Mouse (Mus musculus) adrenal gland, adult 2 months (tissue): Measurements from ENCODE around the gene Kiss1r. TPM values are rescaled to one million over a fixed set of nuclear protein-coding genes. Genes with fewer than 3 reads are reported as not detected.

Source experiments
- DNase-seq: peaks from one replicate; pipeline ENCODE4 v3.0.0; 2021
- long read RNA-seq: library from polyadenylated mRNA; stranded (forward); transcript quantifications from one replicate; pipeline ENCODE4 v2.0.0, GENCODE M21; 2021
- polyA plus RNA-seq: library from polyadenylated mRNA; depleted of rRNA; stranded (reverse); fragments of >200 nt; gene quantifications from 2 replicates; pipeline ENCODE4 v1.2.3, GENCODE M21; 2012; rRNA removed
- total RNA-seq, 2 experiments: library from RNA; stranded (reverse); gene quantifications; 2 replicates each; pipeline ENCODE4 v1.2.3; 2021

The Kiss1r gene
- total RNA-seq (1 to 10 TPM; 1.4 TPM), polyA plus RNA-seq (11.8 and 15.1 TPM in 2 replicates)
- long read RNA-seq, partial matches to known transcripts = 0 of 3 reads
- long read RNA-seq, other reads (novel, unspliced or antisense) = 1 of 3 reads

DNA sequence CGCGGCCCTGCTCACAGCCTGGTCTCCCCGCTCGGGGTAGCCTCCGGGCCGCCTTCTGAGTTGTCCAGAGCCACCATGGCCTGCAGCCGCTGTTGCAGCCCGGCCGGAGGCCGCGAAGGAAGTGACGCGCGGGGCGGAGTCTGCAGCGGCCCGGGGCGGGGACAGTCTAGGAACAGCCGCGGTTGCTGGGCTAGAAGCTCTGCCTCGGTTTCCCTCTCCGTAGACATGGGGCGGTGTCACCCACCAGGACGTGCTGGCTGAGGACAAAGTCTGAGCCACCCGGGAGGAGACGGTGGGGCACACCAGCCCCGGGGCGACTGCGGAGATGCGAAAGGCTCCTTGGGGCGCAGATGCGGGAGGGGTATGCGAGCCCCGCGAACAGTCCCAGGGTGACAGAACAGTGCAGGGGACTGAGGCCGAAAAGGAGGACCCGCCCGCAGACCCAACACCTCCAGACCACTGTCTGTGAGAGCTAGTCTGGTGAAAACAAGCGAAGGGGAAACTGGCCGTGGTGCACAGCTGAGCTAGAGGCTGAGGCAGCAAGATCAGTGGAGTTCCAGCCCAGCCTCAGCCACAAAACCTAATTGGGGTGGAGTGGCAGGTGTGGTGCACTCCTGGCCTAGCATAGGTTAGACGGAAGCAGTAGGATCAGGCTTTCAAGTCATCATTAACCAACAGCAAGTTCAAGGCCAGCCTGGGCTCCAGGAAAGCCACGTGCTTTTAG, at the start of gene Kiss1r:
TSS of gene Kiss1r (plus strand) at position 164 of the 724 bp plus-strand sequence.
- peak; percentile 93 for DNase-seq

DNA sequence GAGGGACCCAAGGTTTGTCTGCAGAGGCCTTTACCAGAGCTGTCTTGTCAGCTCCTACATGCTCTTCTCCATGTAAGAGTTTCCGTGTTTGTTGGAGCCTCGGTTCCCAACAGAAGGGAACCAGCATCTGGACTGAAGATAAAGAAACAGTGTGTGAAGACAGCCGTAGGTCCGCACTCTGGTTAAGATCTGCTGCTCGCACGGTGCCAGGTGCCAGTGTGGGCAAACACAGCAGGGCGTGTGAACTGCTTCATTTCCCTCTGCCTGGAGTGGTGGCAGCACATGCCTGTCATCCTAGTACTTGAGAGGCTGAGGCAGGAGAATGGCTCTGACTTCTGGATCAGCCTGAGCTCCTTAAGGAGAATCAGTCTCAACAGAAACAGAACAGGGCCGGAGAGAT, 44.9 kb upstream of the Kiss1r start:
- DNase-seq = no peak

DNA sequence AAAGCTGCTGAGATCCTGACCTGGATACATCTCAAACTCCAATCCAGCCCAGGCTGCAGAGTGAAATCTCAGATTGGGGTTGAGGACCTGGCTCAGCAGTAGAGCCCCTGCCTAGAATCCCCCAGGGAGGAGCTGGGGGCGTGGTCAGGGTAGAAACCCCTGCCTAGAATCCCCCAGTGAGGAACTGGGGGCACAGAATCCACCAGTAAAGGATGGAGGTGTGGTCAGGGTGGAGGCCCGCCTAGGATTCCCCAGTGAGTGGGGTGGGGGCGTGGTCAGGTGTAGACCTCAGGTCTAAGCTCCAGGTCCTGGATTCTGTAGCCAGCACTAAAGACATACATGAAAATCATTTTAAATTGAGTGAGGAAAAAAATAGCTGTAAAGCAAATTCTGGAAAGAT, 43.9 kb upstream of the Kiss1r start:
- DNase-seq = no peak

DNA sequence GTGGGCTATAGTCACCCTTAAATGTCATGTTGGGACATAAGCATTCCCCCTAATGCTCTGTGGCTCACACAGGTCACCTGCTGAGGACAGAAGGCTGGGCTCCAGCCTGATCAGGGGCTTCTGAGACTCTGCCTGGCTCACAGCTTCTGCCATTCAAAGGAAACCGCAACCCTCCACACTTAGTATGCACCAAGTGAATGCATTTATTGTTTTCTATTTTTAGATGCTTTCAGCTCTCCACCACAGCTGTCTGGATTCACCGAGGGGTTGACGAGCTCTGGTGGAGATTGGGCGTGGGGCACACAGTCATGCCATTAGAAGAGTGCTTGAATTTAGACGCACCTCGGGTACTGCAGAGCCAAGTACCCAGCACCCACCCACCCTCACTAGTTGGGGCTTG, 43.5 kb upstream of the Kiss1r start:
- DNase-seq = no peak

DNA sequence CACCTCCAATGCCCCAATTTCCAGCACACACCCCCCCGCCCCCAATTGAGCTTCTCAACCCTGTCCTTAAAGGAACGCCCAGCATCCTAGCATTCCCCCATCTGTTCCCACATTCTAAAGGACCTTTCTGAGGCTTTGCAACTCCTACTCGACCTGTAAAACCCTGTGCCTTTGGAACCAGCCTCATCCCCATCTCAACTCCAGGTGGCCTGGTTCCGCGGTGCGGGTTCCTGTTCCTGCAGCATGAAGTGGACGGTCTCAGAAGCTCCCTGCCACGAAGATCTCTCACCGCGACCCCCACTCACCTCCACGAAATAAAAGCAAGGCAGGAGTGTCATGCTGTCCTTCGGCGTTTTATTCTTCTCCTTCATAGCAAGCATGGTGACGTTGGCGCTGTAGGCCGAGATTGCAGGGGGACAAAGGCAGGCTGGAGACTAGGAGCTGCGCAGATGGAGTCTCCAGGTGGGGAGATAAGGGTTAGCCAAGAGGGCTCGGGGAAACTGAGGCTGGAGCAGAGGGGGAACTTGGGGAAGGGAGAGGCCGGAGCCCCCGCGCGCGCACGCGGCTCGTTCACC, 43.0 kb upstream of the Kiss1r start:
- no peak for DNase-seq

DNA sequence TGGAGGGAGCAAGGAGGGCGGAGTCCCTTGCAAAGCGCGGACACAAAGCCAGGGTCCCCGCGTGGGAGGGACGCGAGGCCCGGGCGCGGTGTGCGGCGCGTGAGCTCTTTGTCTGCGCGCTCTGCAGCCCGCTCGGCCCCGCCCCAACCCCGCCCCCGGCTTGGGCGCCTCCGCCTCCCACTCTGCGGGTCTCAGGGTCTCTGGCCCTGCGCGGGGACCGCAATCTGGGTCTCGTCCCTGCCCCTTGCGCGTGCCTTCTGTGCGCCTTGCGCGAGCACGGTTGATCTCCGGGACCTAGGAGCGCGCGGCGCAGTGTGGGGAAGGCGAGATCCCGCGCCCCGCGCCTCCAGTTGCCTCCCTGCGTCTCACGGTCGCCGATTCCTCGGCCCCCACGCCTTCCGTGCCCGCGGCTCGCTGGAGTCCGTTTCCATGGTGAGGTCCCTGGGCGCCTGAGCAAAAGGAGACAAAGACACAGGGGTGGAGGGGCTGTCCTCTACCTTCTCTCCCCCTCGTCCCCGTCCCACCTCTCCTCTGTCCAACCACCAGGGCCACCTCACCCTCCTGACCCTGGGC, 42.4 kb upstream of the Kiss1r start, which contains the start of the genes Prtn3 and Plppr3:
TSS of gene Prtn3 (plus strand) at position 187 of the 573 bp plus-strand sequence.
TSS of gene Plppr3 (minus strand) at position 345 of the 573 bp plus-strand sequence.
- peak; percentile 37 for DNase-seq

DNA sequence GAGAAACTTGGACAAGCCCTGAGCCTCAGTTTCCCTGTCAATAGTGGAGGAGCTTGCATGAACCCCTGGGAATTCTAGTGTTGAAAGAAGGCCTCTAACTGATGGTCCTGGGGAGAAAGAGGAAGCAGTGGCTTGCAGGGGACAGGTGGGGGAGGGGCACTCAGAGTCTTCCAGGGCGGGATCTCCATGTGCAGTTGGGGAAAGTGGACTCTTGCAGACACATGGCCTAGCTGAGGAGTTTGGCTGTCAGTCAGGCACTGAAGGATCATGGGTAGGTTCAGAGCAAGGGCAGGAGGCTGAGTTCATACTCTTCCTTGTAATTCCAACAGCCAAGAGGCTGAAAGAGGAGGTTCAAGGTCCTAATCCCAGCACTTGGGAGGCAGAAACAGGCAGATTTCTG, 39.6 kb upstream of the Kiss1r start:
- DNase-seq = no peak

DNA sequence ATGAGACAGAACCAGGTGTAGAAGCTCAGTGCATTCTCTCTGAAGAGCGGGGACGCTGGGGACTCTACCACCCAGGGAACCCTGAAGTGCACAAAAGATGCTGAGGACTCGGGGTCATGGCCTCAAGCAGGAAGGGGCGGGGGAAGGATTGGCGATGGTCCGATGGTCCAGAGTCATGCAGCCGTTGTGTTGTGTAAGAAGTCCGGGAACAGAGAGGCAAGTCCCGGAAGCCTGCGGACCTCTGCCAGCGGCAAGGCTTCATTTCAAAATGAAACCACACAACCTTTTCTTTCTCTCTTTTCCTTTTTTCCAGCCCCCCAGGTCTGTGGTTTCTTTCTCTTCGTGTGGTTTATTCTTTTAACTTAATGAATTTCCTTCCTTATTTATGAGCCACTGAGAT, 39.0 kb upstream of the Kiss1r start:
- peak; percentile 59 for DNase-seq

DNA sequence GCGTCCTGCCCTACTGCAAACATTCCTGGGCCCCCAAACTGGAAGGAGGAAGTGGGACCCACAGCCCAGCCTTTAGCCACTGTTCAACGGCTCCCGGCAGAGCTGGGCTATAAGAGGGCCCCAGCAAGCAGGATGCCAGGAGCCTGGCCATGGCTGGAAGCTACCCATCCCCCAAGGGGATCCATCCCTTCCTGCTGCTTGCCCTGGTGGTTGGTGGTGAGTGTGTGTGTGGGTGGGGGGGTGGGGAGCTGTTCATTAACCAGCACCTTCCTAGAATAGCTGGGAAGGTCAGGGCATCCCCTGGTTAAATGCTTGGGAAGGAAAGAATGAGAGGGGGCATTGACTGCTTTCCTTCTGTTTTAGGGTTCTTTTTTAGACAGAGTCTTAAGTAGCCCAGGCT, 37.2 kb upstream of the Kiss1r start:
- DNase-seq = no peak

DNA sequence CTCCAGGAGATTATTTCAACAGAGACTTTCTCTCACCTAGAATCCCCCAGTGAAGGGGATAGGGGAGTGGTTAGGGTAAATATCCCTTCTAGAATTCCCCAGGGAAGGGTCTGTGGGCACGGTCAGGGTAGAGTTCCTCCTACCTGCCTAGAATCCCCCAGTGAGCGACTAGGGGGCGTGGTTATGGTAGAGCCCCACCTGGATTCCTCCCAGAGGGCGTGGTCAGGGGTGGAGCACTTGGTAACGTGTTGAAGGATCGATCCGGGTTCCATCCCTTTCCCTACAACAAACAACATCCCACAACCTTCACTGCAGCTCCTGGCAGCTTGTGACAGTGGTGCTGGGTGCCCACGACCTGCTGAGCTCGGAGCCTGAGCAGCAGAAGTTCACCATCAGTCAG, 36.0 kb upstream of the Kiss1r start:
- no peak for DNase-seq

DNA sequence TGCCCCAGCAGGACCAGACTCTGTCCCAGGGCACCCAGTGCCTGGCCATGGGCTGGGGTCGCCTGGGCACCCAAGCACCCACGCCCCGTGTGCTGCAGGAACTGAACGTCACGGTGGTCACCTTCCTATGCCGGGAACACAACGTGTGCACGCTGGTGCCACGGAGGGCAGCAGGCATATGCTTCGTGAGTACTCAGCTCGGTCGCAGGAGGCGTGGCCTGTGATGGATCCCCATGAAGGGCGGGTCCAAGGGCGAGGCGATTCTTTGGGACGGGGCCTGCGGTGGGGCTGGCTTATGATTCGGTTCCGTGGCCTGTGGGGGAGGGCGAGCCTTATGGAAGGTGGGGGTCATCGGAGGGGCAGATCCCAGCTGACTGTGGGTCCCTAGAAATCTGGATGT, 34.8 kb upstream of the Kiss1r start:
- DNase-seq = no peak

DNA sequence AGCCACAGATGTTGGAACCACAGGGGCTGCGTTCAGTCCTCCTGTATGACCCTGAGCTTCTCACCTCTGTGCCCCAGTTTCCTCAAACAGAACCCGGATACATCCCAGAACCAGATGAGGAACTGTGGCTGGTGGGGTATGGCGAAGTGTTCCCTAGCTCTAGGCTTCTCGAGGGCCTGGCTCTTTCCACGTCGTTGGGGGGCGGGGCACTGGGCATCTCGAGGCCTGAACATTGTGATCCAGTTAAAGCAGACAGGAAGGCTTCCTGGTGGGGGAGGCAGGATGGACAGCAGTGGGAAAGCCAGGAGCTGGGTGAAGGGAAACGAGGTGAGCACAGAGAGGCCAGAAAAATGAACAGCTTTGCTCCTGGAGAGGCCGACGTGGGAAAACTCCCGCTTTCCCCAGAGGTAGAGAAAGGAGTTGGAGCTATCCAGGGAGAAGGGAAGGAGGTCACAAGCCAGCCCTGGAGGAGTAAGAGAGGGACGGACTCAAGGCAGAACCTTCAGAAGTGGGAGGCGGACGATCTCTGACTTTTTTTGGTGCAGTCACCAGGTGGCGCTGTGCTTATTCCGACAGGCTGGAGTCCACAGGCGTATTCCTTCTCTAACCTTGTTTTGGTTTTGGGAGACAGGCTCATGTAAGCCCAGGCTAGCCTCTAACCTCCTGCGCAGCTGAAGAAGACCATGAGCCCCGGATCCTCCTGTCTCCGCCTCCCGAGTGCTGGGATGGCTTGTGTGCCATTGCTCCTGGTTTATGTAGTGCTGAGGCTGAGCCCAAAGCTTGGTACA, 33.3 kb upstream of the Kiss1r start:
- peak; percentile 81 for DNase-seq

DNA sequence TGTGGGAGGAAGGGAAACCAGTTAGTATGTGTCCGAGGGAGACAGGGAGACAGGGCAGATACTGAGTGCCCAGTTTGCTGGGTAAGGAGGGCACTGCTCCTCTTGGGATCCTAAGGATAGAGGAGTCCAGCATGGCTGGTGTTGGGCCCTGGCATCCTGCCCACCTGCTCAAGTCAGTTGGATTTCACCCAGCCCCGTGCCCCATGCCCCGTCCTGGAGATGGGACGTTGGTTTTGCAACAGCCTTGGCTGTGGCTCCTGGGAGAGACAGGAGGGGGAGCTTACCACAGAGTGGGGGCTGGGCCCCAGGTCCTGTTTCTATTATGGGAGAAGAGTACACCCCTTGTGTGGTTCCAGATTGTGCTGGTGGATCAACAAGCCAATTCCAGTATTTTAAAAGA, 32.3 kb upstream of the Kiss1r start:
- DNase-seq = peak; percentile 89

DNA sequence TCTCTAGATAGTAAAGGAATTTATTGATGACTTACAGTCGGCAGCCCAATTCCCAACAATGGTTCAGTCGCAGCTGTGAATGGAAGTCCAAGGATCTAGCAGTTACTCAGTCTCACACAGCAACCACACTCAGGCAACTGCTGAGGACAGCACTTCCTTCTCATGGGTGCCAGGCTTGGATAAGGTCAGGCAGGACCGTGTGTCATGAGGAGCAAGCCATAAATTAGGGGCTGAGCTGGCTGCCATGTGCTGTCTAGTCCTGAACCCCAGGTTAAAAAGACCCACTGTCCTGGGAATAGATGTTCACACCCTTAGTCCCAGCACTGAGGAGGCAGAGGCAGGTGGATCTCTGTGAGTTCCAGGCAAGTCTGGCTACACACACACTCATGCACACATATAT, 31.8 kb upstream of the Kiss1r start:
- peak; percentile 78 for DNase-seq

DNA sequence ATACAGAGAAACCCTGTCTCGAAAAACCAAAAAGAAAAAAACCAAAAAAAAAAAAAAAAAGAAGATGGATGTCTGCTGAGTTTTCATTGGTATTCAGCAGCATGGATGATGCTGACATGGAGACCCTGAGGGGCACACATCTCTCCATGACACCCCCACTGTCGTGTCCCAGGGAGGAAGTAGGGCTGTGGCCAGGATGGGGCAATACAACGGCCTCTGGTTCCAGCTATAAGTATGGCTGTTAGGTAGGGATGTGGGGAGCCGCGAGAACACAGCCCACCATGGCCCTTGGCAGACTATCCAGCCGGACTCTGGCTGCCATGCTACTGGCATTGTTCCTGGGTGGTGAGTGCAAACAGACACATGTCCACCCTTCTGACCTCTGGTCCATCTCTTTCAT, 30.7 kb upstream of the Kiss1r start, which contains the start of gene Elane:
TSS of gene Elane (plus strand) at position 194 of the 400 bp plus-strand sequence.
- DNase-seq = no peak

DNA sequence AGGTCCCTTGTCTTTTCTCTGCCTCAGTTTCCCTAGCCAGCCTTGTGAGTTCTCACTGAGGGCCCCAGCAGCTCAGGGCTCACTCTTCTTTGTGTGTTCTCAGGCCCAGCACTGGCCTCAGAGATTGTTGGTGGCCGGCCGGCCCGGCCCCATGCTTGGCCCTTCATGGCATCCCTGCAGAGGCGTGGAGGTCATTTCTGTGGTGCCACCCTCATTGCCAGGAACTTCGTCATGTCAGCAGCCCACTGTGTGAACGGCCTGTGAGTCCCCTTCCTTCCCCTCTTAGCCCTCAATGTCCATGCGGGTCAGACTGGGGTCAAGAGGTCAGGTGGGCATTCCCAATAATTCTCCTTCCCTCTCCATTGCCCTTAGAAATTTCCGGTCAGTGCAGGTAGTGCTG, 30.2 kb upstream of the Kiss1r start:
- DNase-seq = no peak

DNA sequence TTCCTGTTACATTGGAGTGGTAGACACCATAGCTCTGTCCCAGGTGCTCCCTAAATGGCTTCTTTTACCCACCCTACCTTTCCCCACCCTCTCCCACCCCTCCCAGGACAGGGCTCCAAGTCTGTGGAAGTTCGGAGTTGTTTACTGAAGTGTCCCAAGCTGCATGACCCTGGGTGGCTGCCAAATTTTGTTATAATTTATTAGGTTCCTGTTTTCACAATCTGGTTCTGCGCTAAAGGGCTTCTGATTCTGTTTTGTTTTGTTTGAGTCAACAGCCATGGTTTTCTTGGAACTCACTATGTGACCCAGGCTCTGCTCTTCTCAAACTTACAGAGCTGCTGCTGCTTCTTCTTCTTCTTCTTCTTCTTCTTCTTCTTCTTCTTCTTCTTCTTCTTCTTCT, 27.4 kb upstream of the Kiss1r start:
- peak; percentile 73 for DNase-seq

DNA sequence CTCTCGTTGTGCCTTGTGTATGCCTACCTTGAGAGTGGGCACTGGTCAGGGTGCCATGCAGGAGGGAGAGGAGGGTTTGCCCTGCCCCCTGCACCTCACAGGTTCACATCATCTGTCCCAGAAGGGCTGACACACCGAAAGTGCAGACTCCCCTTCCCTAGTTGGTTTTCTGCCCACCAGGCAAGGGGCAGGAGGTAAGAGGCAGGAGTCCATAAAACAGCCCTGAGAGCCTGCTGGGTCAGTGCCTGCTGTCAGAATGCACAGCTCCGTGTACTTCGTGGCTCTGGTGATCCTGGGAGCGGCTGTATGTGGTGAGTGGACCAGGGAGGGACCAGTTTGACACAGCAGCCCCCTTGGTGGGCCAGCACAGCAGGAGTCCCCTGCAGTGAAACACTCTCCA, 26.1 kb upstream of the Kiss1r start, which contains the start of gene Cfd:
TSS of gene Cfd (plus strand) at position 184 of the 400 bp plus-strand sequence.
- DNase-seq = no peak

DNA sequence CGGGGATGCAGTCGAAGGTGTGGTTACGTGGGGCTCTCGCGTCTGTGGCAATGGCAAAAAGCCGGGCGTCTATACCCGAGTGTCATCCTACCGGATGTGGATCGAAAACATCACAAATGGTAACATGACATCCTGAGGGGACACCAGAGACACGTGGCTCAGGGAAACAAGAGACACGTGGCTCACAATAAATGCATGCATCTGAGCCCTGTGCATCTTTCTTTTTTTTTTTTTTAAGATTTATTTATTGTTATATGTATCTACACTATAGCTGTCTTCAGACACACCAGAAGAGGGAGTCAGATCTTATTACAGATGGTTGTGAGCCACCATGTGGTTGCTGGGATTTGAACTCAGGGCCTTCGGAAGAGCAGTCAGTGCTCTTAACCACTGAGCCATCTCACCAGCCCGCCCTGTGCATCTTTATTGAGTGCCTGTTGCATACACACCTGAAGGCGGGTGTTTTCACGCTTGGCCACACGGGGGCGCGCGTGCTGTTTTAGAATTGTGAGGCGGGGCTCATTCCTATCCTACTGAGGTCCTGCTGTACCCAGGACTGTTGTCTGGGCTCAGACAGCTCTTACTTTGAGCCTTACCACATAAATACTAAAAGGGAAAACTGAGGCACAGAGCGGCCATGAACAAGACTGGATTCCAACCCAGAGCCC, 24.2 kb upstream of the Kiss1r start:
- DNase-seq = peak; percentile 80

DNA sequence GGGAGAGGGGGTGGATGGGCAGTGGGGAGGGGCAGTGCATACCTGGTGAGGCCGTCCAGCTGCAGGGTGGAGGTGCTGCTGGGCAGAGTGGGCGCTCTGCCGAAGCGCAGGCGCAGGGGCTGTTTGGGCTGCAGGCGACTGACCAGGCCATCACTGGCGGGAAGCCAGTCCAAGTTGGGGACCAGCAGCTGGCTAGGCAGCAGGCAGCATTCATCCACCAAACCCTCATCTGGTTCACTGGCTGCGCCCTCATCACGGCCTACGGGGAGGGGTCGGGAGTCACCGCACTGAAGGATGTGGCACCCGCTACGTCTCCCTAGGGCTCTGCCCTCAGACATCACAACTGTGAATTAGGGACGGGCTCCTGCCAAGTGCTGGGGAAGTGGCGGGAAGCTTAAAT, 20.5 kb upstream of the Kiss1r start:
- no peak for DNase-seq

DNA sequence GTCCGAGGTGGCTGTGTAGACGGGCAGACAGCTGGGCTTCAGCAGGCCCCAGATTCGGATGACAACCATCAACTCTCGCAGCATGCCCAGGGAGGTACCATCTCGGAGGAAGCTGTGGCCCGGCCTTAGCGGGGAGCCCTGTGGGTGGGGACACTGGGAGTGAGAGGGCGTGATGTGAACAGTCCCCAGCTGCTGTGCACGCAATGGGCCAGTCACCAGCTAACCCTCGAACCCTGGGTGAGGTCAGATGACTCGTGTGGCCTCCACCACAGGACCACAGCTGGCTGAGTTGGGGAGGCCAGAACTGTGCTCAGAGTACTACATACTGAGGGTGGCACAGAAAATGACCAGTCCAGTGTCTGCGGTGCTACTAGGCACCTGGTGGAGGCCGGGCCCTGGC, 20.0 kb upstream of the Kiss1r start:
- peak; percentile 38 for DNase-seq
